Mouse (Mus musculus) adrenal gland, postnatal 36 days (tissue): ENCODE results near the gene Pop4. TPM values are rescaled to one million over a fixed set of nuclear protein-coding genes. Genes with fewer than 3 reads are reported as not detected.
"Not testable (repeated sequence)": the region's sequence is repeated elsewhere in the genome, so short reads cannot be mapped to it uniquely, and the experiment has no call there.

Source experiments
- DNase-seq, 2 experiments: peaks; one replicate each; pipeline ENCODE4 v3.0.0; 2021; ENCODE audit warnings: mixed read lengths in 1 of 2
- long read RNA-seq, 2 experiments: library from polyadenylated mRNA; stranded (forward); transcript quantifications; one replicate each; pipeline ENCODE4 v2.0.0; 2021; ENCODE audit warnings: borderline sequencing depth in 2 of 2
- total RNA-seq, 2 experiments: library from RNA; stranded (reverse); gene quantifications; 2 replicates each; pipeline ENCODE4 v1.2.3; 2021

The Pop4 gene
- total RNA-seq, result 10 to 100 TPM; 29.3 to 53.6 TPM
- long read RNA-seq, experiment 1, transcript Pop4-201 (7 exons, 2,113 nt), result major isoform, 41 of 56 reads
- long read RNA-seq, experiment 1, partial matches to known transcripts, result 9 of 56 reads
- long read RNA-seq, experiment 1, other reads (novel, unspliced or antisense), result 6 of 56 reads
- long read RNA-seq, experiment 2, transcript Pop4-201 (7 exons, 2,113 nt), result major isoform, 8 of 9 reads
- long read RNA-seq, experiment 2, partial matches to known transcripts, result 0 of 9 reads
- long read RNA-seq, experiment 2, other reads (novel, unspliced or antisense), result 1 of 9 reads

GRCm38 (mm10) chr7:38270703-38271510, at the start of gene Pop4:
TSS of gene Pop4 (minus strand) at chr7:38271423.
- DNase-seq, result peak; percentile 93 to 94

GRCm38 (mm10) chr7:38320641-38321040, 49.4 kb upstream of the Pop4 start:
- no peak for DNase-seq

- not testable (repeated sequence) for DNase-seq
Measured at GRCm38 (mm10) chr7:38282192-38282591, 11.0 kb upstream of the Pop4 start.

- DNase-seq, result no peak
Measured at GRCm38 (mm10) chr7:38272551-38272950, 1.3 kb upstream of the Pop4 start.

DNA sequence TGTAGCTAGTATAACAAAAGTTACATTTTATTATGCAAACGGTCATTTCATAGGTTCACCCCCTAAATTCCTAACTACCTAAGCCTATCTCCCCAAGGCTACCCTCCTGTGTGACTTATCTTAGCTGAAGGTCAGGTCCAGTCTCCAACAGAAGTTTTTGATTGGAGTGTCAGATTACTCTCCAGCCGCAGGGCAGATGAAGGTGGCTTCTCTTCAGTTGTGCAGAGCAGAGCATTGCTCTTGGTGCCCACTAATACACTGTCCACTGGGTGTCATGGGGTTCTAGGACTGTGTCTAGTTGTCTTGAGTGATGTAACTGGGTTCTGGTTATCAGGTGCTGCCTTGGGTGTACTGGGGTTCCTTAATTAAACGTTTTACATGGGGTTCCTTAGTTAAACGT, 636 bp upstream of the Pop4 start:
- peak in 1 of 2 experiments; percentile 14 for DNase-seq

DNA sequence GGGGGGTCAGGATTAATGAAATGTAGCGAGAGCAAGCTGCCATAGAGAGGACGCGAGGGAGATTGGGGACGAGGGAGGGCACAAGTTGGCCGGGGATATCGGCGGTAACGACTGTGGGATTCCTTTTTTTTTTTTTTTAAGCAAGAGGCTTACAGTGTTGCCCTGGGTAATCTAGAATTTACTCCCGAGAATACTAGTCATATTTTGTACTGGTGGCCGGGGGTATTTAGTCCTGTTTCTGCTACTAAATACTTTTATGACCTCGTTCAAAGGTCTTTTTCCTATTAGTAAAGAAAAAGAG, 238 bp upstream of the Pop4 start:
- DNase-seq, result no peak

GRCm38 (mm10) chr7:38267006-38267680, 4.1 kb downstream of the Pop4 start:
- DNase-seq, result peak; percentile 65 to 67

DNA sequence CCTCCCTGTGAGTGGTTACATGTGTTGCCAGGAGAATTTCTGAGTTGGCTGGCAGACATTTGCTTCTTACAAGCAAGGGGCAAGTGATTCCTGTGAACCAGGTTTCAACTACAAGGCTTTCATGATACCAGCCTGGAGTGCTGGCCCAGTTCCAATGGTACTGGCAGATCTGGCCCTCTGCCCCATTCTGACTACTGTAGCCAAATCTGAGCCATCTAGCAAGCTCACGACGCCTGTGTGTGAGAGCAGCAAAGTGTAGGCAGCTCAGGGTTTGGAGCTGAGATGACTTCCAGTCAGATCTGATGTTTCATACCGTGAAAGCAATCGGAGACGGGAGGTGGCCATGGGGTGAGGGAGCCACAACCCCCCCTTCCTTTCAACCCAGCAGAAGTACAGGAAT, 8.8 kb downstream of the Pop4 start:
- peak; percentile 59 to 68 for DNase-seq

DNA sequence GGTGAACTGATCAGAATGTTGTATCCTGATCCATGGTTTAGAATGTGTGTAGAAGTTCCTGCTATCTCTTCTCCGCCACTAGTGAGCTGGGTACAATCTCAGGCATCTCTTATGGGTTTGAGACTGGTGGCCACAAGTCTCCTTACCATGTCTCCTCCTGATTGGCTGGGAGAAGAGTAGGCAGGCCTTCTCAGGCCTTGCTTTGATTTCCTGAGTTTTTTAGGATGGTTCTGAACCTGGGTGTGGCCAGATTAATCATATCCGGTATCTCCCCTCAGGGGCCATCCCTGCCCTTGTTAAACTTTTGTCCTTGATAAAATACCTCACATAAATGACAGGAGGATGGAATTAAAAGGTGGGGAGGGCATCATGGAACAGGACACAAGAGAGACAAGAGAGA, 11.6 kb downstream of the Pop4 start:
- DNase-seq, result no peak

GRCm38 (mm10) chr7:38253441-38253840, 17.8 kb downstream of the Pop4 start:
- DNase-seq, result no peak

DNA sequence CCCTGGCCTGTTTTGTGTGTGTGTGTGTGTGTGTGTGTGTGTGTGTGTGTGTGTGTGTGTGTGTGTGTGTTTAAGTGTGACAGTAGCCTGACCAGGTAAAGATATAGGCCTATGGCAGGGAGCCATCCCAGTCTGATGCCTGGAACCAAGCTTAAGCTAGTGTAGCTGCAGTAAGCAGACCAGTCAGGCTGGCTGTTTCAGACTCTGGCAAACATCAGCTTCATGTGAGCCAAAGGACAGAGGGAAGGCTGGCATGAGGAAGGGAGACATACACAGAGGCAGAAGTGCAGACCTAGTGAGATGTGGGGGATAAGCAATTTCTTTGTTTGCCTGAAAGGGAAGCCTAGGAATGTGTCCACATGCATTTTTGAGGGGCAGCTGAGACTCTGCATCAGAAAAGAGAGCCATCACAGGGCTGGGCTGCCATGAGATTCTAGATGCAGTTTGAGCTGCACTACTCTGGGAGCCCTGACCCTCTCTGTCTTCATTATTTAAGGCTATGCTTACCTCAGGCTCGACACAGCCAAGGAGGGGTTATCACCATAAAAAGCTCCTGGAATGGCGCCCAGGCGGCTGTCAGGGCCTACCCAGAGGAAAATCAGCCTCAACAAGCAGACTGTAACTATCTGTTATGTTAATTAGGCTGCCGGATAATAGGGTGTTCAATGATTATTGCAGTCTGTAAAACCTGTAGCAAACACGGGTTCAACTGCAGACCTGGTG, 19.6 kb downstream of the Pop4 start:
- no peak for DNase-seq

DNA sequence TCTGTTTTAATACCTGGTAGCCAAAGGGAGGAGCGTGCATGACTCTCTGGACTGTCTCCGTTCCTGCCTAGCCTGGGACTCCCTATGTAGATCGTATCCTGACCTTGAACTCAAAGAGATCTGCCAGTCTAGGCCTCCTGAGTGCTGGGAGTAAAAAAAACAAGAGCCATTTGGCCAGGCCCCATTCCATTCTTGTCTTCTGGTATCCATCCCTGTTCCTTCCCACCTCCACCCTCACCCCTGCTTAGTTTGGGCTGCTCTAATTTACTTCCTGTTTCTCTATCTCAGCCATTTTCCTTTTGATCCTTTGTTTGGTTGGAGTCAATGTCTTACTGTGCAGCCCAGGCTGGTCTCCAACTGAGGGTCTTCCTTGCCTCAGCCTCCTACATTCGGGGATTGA, 28.8 kb downstream of the Pop4 start:
- no peak for DNase-seq

DNA sequence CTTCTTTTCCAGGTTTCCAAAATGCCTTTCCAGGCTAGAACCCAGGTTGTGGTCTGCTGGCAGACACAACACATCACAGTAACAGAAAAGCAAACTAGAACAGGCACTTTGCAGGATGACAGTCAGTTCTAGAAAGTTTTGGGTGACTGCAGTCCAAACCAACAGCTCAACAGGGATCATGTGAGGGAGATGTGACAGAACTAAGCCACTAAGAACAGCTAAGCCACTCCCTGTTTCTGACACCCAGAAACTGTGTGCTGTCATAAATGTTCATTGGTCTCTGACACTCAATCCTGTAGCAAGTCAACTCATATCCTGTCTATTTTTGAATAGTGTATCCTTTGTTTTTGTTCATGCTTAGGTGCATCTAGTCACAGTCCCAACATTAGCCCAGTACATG, 34.1 kb downstream of the Pop4 start:
- DNase-seq, result no peak

DNA sequence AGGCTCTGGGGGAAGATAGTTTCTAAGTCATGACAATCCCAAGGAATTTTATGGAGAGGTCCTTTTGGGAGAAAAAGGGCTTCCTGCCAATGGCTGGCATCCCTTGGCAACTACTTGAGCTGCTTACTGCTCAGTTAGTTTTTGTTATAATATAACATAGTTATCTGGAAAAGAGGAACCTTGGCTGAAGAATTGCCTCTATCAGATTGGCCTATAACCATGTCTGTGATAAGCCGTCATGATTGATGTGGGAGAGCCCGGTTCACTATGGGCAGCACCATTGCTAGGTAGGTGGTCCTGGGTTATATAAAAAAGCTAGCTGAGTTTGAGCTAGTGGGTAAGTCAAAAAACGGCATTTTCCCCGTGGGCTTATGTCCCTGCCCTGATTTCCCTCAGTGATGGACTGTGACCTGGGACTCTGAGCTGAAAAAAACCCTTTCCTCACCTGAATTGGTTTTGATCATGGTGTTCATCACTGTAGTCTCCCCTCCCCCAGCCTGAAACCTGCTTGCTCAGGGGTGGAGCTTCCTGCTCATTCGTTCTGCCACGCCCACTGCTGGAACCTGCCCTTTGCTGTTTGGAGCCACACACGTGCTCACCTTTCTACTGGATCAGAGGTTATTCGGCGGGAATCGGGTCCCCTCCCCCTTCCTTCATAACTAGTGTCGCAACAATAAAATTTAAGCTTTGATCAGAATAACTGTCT, 34.7 kb downstream of the Pop4 start:
- no peak for DNase-seq

- peak in 1 of 2 experiments; percentile 47 for DNase-seq
Measured at GRCm38 (mm10) chr7:38230285-38230684, 40.9 kb downstream of the Pop4 start.

DNA sequence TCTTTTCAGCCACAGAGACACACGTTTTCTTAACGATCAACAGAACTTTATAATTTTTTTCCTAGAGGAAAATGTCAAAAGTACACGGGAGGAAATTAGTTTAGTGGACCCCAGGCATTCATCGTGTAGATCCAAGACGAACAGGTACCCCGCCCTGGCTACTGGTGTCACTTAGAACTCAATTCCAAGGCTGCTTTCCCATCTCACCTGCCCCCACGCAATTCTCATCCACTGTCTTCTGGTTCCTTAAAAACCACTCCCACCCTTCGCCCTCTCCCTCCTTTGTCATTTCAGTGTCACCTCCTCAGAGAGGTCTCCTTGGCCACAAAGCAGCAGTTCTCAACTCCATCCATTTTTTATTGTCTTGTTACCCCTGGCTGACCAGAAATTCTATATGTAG, 42.9 kb downstream of the Pop4 start:
- no peak for DNase-seq

DNA sequence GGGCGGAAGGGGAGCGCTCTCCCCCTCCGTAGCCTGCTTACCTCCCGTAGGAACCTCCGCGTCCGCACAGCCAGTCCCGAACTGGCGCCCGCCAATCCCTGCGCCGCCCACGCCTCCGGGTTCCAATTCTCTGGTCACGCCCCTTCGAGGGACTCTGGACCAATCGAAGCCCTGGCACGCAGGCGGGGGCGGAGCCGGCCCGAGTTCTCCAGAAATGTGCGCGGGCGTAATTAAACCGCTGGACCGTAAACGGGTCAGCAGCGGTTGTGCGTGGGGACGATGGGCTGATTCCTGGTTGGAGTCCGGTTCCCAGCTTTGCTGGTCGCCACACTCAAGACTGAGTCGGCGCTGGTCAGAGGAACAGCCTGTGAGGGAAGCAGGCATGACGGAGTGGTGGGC, 43.3 kb downstream of the Pop4 start, which contains the start of gene Plekhf1:
TSS of gene Plekhf1 (minus strand) at position 117 of the 399 bp plus-strand sequence.
- peak; percentile 96 to 97 for DNase-seq

- peak; percentile 77 to 81 for DNase-seq
Measured at GRCm38 (mm10) chr7:38227181-38227899, 43.9 kb downstream of the Pop4 start.

GRCm38 (mm10) chr7:38226226-38226625, 45.0 kb downstream of the Pop4 start:
- no peak for DNase-seq

DNA sequence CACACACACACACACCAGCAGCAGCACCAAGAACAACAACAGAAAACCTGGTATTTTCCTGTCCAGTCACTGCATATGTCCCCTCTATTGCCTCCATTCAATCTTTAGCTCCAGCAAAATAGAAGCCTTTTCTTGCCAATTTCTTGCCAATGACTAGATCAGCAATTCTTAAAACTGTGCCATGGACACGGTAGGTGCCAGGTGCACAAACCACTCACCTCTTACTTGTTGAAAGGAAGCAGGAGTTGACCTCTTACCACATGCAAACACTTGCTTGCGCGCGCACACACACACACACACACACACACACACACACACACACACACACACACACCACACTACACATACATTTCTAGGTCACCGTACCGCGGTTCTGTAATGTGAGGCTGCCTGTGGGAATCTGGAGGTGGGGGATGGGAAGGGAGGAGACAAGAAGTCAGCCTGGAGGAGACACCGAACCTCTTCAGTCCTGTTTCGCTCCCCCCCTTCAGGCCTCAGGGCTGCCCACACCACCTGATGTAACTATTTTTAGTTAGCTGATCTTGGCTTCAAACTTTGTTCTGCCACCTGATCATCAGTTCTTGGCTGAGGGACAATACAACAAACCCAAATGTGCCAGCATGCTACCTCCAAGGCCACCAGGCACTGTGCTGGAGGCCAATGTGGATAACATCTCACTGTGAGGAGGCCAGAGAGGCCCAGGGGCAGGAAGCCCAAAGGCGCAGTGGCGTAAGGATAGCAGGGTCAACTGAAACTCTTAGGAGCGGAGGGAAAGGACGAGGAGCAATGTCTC, 46.5 kb downstream of the Pop4 start:
- DNase-seq, result peak; percentile 37 to 63
